Mouse (Mus musculus): ENCODE data around the gene Mpi. TPM values are rescaled to one million over a fixed set of nuclear protein-coding genes. Genes with fewer than 3 reads are reported as not detected.

The Mpi gene
- polyA plus RNA-seq, 1 experiment from 2014 or later = 49.0 TPM

DNA sequence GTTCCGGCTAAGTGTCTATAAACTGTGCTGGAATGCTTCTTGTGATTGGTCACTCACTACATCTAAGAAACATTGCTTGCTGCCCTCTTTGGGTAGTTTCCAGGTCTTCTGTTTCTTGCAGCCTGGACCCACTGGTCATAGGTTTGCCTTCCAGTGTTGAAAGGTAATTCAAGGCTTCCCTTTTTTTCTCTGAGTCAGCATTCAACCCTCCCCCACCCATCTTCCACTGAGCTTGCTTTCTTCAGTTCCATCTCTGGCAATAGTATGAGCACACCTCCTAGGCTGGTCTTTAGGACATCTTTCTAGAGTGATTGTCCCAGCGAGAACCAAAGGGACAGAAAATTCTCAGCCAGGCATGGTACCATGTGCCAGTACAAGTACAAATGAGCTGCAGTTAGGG is 13.0 kb downstream of the Mpi start:
- H3K36me3 ChIP-seq (ENCODE audit: control insufficient read depth, insufficient read depth, low read length) = 0 out of 2 replicates have a peak, but pooled peaks cover 3% of the 10 kb centered on the region
- WGBS = 75% methylated on average over 2 of the region's 2 CpGs

DNA sequence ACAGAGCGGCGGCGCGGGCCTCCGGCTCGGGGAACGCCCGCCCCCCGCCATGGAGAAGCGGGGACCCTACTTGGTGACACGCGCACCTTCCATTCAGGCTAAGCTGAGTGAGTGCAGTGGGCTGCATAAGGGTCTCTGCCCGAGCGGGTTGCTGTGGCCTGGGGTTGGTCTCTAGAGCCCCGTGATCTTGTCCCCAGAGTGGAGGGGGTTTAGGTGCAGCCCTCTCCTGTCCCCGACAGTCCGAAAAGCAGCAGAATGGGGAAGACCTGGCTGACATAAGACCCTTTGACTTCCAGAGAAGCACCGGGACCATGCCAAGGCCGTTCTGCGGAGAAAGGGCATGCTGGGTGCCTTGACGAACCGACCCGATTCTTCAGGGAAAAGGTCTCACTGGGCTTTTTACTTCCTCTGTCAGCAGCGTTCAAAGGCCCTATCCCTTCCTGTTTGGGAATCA is 14.8 kb downstream of the Mpi start:
- H3K36me3 ChIP-seq (ENCODE audit: control insufficient read depth, insufficient read depth, low read length) = no peaks in the 10 kb centered on the region
- WGBS = 1% methylated on average over 24 of the region's 24 CpGs

More for the DNA sequence above, 13.0 kb downstream of the Mpi start:
- Histone ChIP-seq H3K9ac (ENCODE audit: low read length) (no peak overlapping the region), H3K4me2 (ENCODE audit: low read depth, low read length) (no peak overlapping the region), H3K4me1 (ENCODE audit: control insufficient read depth, insufficient read depth, low read length) (peaks cover 13% of the 10 kb centered on the region), H3K4me3 (replicated peaks; ENCODE audit: low read length) (no peak overlapping the region), H3K27me3 (ENCODE audit: control insufficient read depth, insufficient read depth, low read length) (no peaks in the 10 kb centered on the region), H3K9me3 (replicated peaks; ENCODE audit: control insufficient read depth, low read length) (no peaks in the 10 kb centered on the region), H3K27ac (ENCODE audit: low read length) (no peak overlapping the region)
- no peak for ATAC-seq (ENCODE audit: insufficient read depth, low FRiP score)

DNA sequence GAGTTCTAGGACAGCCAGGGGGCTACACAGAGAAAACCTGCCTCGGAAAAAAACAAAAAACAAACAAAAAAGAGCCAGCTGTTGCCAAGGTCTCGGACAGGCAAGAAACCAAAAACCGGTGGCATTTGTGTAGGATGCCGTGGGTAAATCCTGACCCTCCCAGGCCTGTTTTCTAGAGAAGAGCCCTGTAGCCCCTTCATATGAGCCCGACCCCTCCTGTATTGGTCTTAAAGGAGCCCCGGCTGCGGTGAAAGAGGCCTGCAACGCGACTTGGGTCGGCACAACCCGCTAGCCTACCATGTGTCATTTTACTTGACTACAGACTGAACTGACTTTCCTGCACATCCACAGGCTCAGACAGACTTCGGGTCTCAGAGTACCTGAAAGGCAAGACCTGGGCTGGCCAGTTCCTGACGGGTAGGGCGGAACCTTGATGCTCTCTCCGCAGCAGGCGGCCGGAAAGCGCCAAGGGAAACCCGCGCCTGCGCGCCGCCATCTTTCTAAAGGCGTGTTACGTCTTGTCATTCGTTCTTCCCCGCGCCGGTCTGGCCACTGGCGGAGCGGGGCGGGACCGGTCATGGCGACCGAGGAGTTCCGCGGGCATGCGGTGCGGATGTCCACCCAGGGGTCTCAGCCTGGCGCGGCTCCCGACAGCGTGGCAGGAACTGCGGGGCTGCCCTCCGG is 15.4 kb downstream of the Mpi start, which contains the start of gene Fam219b:
Gene Fam219b, plus strand, starts transcription at position 485 of the 684 bp plus-strand sequence.
- Histone ChIP-seq H3K9ac (ENCODE audit: low read length) (peak within 1 kb of the TSS; percentile 91), H3K27me3 (ENCODE audit: control insufficient read depth, insufficient read depth, low read length) (no peaks in the 10 kb centered on the region), H3K4me1 (ENCODE audit: control insufficient read depth, insufficient read depth, low read length) (peaks cover 13% of the 10 kb centered on the region), H3K36me3 (ENCODE audit: control insufficient read depth, insufficient read depth, low read length) (no peaks in the 10 kb centered on the region), H3K4me2 (ENCODE audit: low read depth, low read length) (peak within 1 kb of the TSS; percentile 70), H3K4me3 (replicated peaks; ENCODE audit: low read length) (peak within 1 kb of the TSS; percentile 59), H3K27ac (ENCODE audit: low read length) (peak within 1 kb of the TSS; percentile 78), H3K9me3 (replicated peaks; ENCODE audit: control insufficient read depth, low read length) (no peaks in the 10 kb centered on the region)
- peak; percentile 92 for ATAC-seq (ENCODE audit: insufficient read depth, low FRiP score)
- 1% methylated on average over 45 of the region's 45 CpGs for WGBS

More for the DNA sequence above, 14.8 kb downstream of the Mpi start:
- H3K27me3 ChIP-seq (ENCODE audit: control insufficient read depth, insufficient read depth, low read length) = no peaks in the 10 kb centered on the region
- H3K9ac ChIP-seq (ENCODE audit: low read length) = peak overlapping the region; percentile 91
- H3K4me1 ChIP-seq (ENCODE audit: control insufficient read depth, insufficient read depth, low read length) = peaks cover 13% of the 10 kb centered on the region
- no peaks in the 10 kb centered on the region for H3K9me3 ChIP-seq (replicated peaks; ENCODE audit: control insufficient read depth, low read length)
- no peak for ATAC-seq (ENCODE audit: insufficient read depth, low FRiP score)
- H3K4me3 ChIP-seq (replicated peaks; ENCODE audit: low read length) = peak overlapping the region; percentile 59
- H3K27ac ChIP-seq (ENCODE audit: low read length) = peak overlapping the region; percentile 78
- peak overlapping the region; percentile 70 for H3K4me2 ChIP-seq (ENCODE audit: low read depth, low read length)

DNA sequence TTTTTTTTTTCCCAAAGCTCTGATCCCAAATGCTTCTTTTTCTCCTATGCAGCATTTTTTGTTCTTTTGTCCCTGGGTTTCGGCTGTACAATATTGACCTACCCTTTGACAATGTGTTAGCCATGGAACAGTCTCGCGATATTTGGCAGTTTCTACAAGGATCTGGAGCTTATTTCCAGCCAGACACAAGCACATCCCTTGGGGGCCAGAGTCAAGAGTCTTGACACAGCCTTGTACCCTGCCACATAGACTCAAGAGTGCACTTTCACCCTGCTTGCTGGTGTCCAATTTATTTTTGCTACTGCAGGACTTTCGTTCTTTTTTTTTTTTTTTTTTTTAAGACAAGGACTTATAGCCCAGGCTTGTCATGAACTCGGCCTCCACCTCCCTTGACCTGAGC is 16.2 kb downstream of the Mpi start:
- H3K4me2 ChIP-seq (ENCODE audit: low read depth, low read length) = peak overlapping the region; percentile 70
- peak overlapping the region; percentile 59; the same call in 1 of the 2 replicates for H3K4me3 ChIP-seq (replicated peaks; ENCODE audit: low read length)
- 82% methylated on average over 5 of the region's 5 CpGs for WGBS
- H3K36me3 ChIP-seq (ENCODE audit: control insufficient read depth, insufficient read depth, low read length) = no peaks in the 10 kb centered on the region
- no peak for ATAC-seq (ENCODE audit: insufficient read depth, low FRiP score)
- peaks cover 10% of the 10 kb centered on the region for H3K4me1 ChIP-seq (ENCODE audit: control insufficient read depth, insufficient read depth, low read length)
- no peaks in the 10 kb centered on the region for H3K9me3 ChIP-seq (replicated peaks; ENCODE audit: control insufficient read depth, low read length)
- no peak overlapping the region for H3K27ac ChIP-seq (ENCODE audit: low read length)
- no peaks in the 10 kb centered on the region for H3K27me3 ChIP-seq (ENCODE audit: control insufficient read depth, insufficient read depth, low read length)
- no peak overlapping the region for H3K9ac ChIP-seq (ENCODE audit: low read length)

GRCm38 (mm10) chr9:57531946-57532345 is 20.6 kb downstream of the Mpi start:
- no peak for ATAC-seq (ENCODE audit: insufficient read depth, low FRiP score)
- Histone ChIP-seq H3K4me2 (ENCODE audit: low read depth, low read length) (no peak overlapping the region), H3K9ac (ENCODE audit: low read length) (no peak overlapping the region), H3K4me1 (ENCODE audit: control insufficient read depth, insufficient read depth, low read length) (no peaks in the 10 kb centered on the region), H3K9me3 (replicated peaks; ENCODE audit: control insufficient read depth, low read length) (no peaks in the 10 kb centered on the region), H3K4me3 (replicated peaks; ENCODE audit: low read length) (no peak overlapping the region), H3K36me3 (ENCODE audit: control insufficient read depth, insufficient read depth, low read length) (no peaks in the 10 kb centered on the region), H3K27me3 (ENCODE audit: control insufficient read depth, insufficient read depth, low read length) (no peaks in the 10 kb centered on the region), H3K27ac (ENCODE audit: low read length) (no peak overlapping the region)
- 74% methylated on average over 1 of the region's 1 CpGs for whole genome bisulfite sequencing

GRCm38 (mm10) chr9:57526435-57526834 is 26.1 kb downstream of the Mpi start:
- H3K9ac ChIP-seq (ENCODE audit: low read length) = no peak overlapping the region
- H3K27ac ChIP-seq (ENCODE audit: low read length) = no peak overlapping the region
- H3K27me3 ChIP-seq (ENCODE audit: control insufficient read depth, insufficient read depth, low read length) = no peaks in the 10 kb centered on the region
- no peaks in the 10 kb centered on the region for H3K36me3 ChIP-seq (ENCODE audit: control insufficient read depth, insufficient read depth, low read length)
- H3K9me3 ChIP-seq (replicated peaks; ENCODE audit: control insufficient read depth, low read length) = no peaks in the 10 kb centered on the region
- no peak for ATAC-seq (ENCODE audit: insufficient read depth, low FRiP score)
- H3K4me3 ChIP-seq (replicated peaks; ENCODE audit: low read length) = no peak overlapping the region
- no peak overlapping the region for H3K4me2 ChIP-seq (ENCODE audit: low read depth, low read length)
- peaks cover 11% of the 10 kb centered on the region for H3K4me1 ChIP-seq (ENCODE audit: control insufficient read depth, insufficient read depth, low read length)

- Histone ChIP-seq H3K9me3 (replicated peaks; ENCODE audit: control insufficient read depth, low read length) (no peaks in the 10 kb centered on the region), H3K4me2 (ENCODE audit: low read depth, low read length) (no peak overlapping the region), H3K36me3 (ENCODE audit: control insufficient read depth, insufficient read depth, low read length) (no peaks in the 10 kb centered on the region), H3K27me3 (ENCODE audit: control insufficient read depth, insufficient read depth, low read length) (no peaks in the 10 kb centered on the region), H3K27ac (ENCODE audit: low read length) (no peak overlapping the region), H3K9ac (ENCODE audit: low read length) (no peak overlapping the region), H3K4me1 (ENCODE audit: control insufficient read depth, insufficient read depth, low read length) (peaks cover 11% of the 10 kb centered on the region), H3K4me3 (replicated peaks; ENCODE audit: low read length) (no peak overlapping the region)
- WGBS = 58% methylated on average over 2 of the region's 2 CpGs
- ATAC-seq (ENCODE audit: insufficient read depth, low FRiP score) = no peak
Measured at GRCm38 (mm10) chr9:57525516-57525915, 27.0 kb downstream of the Mpi start.

- Histone ChIP-seq H3K4me3 (replicated peaks; ENCODE audit: low read length) (no peak overlapping the region), H3K27me3 (ENCODE audit: control insufficient read depth, insufficient read depth, low read length) (no peaks in the 10 kb centered on the region), H3K9me3 (replicated peaks; ENCODE audit: control insufficient read depth, low read length) (no peaks in the 10 kb centered on the region), H3K4me1 (ENCODE audit: control insufficient read depth, insufficient read depth, low read length) (peaks cover 11% of the 10 kb centered on the region), H3K9ac (ENCODE audit: low read length) (no peak overlapping the region), H3K4me2 (ENCODE audit: low read depth, low read length) (no peak overlapping the region), H3K27ac (ENCODE audit: low read length) (no peak overlapping the region), H3K36me3 (ENCODE audit: control insufficient read depth, insufficient read depth, low read length) (no peaks in the 10 kb centered on the region)
- ATAC-seq (ENCODE audit: insufficient read depth, low FRiP score) = no peak
Measured at GRCm38 (mm10) chr9:57524439-57524838, 28.1 kb downstream of the Mpi start.

DNA sequence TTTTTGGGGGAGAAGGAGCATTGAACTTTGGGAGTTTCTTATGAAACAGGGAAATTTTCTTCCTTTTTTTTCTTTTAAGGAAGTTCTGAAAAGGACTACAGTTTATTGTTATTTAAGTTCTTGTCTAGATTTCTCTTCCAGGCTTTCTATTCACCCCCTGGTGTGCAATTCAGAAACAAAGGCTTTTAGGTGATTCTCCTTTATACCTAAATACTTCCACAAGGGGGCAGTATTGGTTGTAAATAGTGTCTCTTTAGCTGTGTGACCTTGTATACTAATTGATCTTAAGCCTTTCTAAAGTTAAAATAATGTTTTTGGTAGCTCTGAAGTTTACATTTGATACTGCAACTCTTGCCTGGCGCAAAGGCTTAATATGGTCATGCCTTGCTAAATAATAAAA is 28.8 kb downstream of the Mpi start:
- Histone ChIP-seq H3K27me3 (ENCODE audit: control insufficient read depth, insufficient read depth, low read length) (no peaks in the 10 kb centered on the region), H3K4me2 (ENCODE audit: low read depth, low read length) (no peak overlapping the region), H3K4me1 (ENCODE audit: control insufficient read depth, insufficient read depth, low read length) (peaks cover 11% of the 10 kb centered on the region), H3K9me3 (replicated peaks; ENCODE audit: control insufficient read depth, low read length) (no peaks in the 10 kb centered on the region), H3K27ac (ENCODE audit: low read length) (no peak overlapping the region), H3K9ac (ENCODE audit: low read length) (no peak overlapping the region), H3K36me3 (ENCODE audit: control insufficient read depth, insufficient read depth, low read length) (no peaks in the 10 kb centered on the region), H3K4me3 (replicated peaks; ENCODE audit: low read length) (no peak overlapping the region)
- 85% methylated on average over 1 of the region's 1 CpGs for WGBS
- no peak for ATAC-seq (ENCODE audit: insufficient read depth, low FRiP score)
